Mouse (Mus musculus): ENCODE measurements at regions not wholly inside any gene's neighbourhood (a gene's known extent, or its start where the extent isn't known, plus 50 kb on each side); places are given as distances from the start of the nearest gene placed in this dataset.

DNA sequence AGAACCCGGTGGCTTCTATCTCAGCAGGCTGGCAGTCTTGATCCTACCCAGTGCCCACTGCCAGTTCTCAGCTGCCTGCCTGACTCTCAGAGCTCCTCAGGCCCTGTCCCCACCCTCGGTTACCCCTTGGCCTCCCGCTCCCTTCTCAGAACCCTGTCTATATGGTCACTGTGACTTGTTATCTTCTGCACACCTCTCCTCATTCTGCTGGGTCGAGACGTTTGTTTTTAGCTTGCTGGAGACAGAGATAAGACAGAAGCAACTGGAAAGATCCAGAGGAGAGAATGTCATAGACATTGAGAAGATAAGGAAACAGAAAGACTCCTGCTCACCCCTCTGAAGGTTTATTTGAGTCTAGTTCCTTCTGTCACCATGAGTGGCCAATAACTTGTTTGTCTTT lies 53.8 kb upstream of the Phc1 start:
- Histone ChIP-seq H3K36me3 (no peaks in the 10 kb centered on the region), H3K9me3 (0 out of 2 replicates have a peak, but pooled peaks cover 5% of the 10 kb centered on the region), H3K27ac (0 out of 2 replicates have a peak overlapping the region, but pooled peaks have one; percentile 40), H3K4me1 (replicated peaks) (peaks cover 3% of the 10 kb centered on the region), H3K4me3 (no peak overlapping the region), H3K27me3 (ENCODE audit: insufficient read depth, poor library complexity, severe bottlenecking) (no peaks in the 10 kb centered on the region)
- WGBS: 85% methylated on average over 5 of the region's 5 CpGs
- DNase-seq (ENCODE audit: low spot score): no peak

DNA sequence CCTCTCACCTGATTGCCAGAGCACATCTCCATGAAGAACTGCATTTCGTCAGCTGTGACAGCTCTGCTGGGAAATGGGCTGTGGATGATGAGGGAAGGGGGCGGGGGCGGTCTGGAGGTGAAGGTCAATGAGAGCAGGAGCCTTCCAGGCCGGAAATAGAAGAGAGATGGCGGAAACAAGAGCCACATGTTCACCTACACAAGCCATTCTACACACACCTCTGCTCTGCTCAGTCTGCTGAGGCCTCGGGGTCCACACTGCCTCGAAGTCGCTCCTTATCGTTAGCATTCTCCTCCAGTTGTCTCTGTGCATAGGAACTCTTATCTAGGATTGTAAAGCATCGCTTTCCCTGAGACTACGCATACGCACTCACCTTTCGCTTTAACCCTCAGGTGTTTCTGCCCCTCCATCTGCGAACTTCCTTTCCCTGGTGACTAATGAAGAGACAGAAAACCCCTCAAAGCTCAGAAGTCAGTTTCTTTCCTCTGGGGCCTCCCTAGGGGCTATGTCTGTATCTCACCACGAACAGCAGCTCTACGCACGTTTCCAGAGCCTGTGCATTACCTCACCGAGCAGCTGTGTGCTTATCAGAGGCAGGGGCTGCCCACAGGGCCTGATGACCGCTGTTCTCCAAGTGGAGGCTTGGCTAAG lies 53.0 kb upstream of the Phc1 start:
- Histone ChIP-seq H3K9me3 (0 out of 2 replicates have a peak, but pooled peaks cover 5% of the 10 kb centered on the region), H3K4me3 (peak overlapping the region; percentile 9; the same call in 1 of the 2 replicates)

GRCm38 (mm10) chr6:122391725-122392667 lies 51.6 kb upstream of the Phc1 start:
- peaks cover 3% of the 10 kb centered on the region for H3K4me1 ChIP-seq (replicated peaks)
- no peaks in the 10 kb centered on the region for H3K36me3 ChIP-seq
- 0 out of 2 replicates have a peak, but pooled peaks cover 5% of the 10 kb centered on the region for H3K9me3 ChIP-seq
- H3K27ac ChIP-seq: peak overlapping the region; percentile 75
- H3K4me3 ChIP-seq: peak overlapping the region; percentile 24
- H3K27me3 ChIP-seq (ENCODE audit: insufficient read depth, poor library complexity, severe bottlenecking): no peaks in the 10 kb centered on the region
- DNase-seq (ENCODE audit: low spot score): peak; percentile 84
- WGBS: 40% methylated on average over 29 of the region's 29 CpGs

More for the DNA sequence above, 53.0 kb upstream of the Phc1 start:
- Histone ChIP-seq H3K36me3 (no peaks in the 10 kb centered on the region), H3K4me1 (replicated peaks) (peaks cover 3% of the 10 kb centered on the region), H3K27me3 (ENCODE audit: insufficient read depth, poor library complexity, severe bottlenecking) (no peaks in the 10 kb centered on the region), H3K27ac (peak overlapping the region; percentile 75)
- WGBS: 84% methylated on average over 19 of the region's 19 CpGs
- no peak for DNase-seq (ENCODE audit: low spot score)

GRCm38 (mm10) chr6:122391126-122391525 lies 50.8 kb upstream of the Phc1 start:
- DNase-seq (ENCODE audit: low spot score): no peak
- Histone ChIP-seq H3K36me3 (no peaks in the 10 kb centered on the region), H3K27ac (peak overlapping the region; percentile 40), H3K4me3 (no peak overlapping the region), H3K9me3 (0 out of 2 replicates have a peak, but pooled peaks cover 5% of the 10 kb centered on the region), H3K4me1 (replicated peaks) (peaks cover 3% of the 10 kb centered on the region), H3K27me3 (ENCODE audit: insufficient read depth, poor library complexity, severe bottlenecking) (no peaks in the 10 kb centered on the region)
- WGBS: 84% methylated on average over 10 of the region's 10 CpGs

GRCm38 (mm10) chr6:122390720-122391119 lies 50.4 kb upstream of the Phc1 start:
- Histone ChIP-seq H3K9me3 (0 out of 2 replicates have a peak, but pooled peaks cover 3% of the 10 kb centered on the region), H3K36me3 (no peaks in the 10 kb centered on the region), H3K27me3 (ENCODE audit: insufficient read depth, poor library complexity, severe bottlenecking) (no peaks in the 10 kb centered on the region), H3K4me3 (no peak overlapping the region), H3K27ac (no peak overlapping the region), H3K4me1 (replicated peaks) (peaks cover 3% of the 10 kb centered on the region)
- 85% methylated on average over 13 of the region's 13 CpGs for WGBS
- DNase-seq (ENCODE audit: low spot score): no peak

All from hindbrain, embryonic 10.5 days (tissue).